Mouse (Mus musculus) limb, embryonic 15.5 days (tissue): ENCODE measurements around the gene Mamdc4. TPM values are rescaled to one million over a fixed set of nuclear protein-coding genes. Genes with fewer than 3 reads are reported as not detected.

Experiments used
- ATAC-seq: fragments of 200-750 bp; cut with Nextera tagmentation; 2 replicates; pipeline ENCODE4 v1.8.0; 2017; ENCODE audit warnings: low read depth, moderate TSS enrichment; ENCODE audit not compliant: insufficient number of reproducible peaks, low FRiP score, low TSS enrichment
- H3K27ac ChIP-seq: fragments of 300-500 bp; sonication (generic); 2 replicates; pipeline ENCODE4 v1.5.1; 2015; ENCODE audit warnings: moderate library complexity, mild to moderate bottlenecking, inconsistent platforms
- H3K27me3 ChIP-seq: fragments of 300-500 bp; sonication (generic); 2 replicates; pipeline ENCODE4 v1.6.1; 2015; ENCODE audit warnings: inconsistent platforms
- H3K36me3 ChIP-seq: fragments of 300-500 bp; sonication (generic); 2 replicates; pipeline ENCODE4 v1.6.1; 2015; ENCODE audit warnings: inconsistent platforms
- H3K4me1 ChIP-seq: fragments of 300-500 bp; sonication (generic); 2 replicates; pipeline ENCODE4 v1.6.1; 2015; ENCODE audit warnings: inconsistent platforms
- H3K4me2 ChIP-seq: fragments of 300-500 bp; sonication (generic); 2 replicates; pipeline ENCODE4 v1.6.1; 2015; ENCODE audit warnings: mild to moderate bottlenecking, inconsistent platforms
- H3K4me3 ChIP-seq: fragments of 300-500 bp; sonication (generic); 2 replicates; pipeline ENCODE4 v1.5.1; 2015; ENCODE audit warnings: mild to moderate bottlenecking, inconsistent platforms
- H3K9ac ChIP-seq: fragments of 300-500 bp; sonication (generic); 2 replicates; pipeline ENCODE4 v1.6.1; 2015; ENCODE audit warnings: inconsistent platforms
- H3K9me3 ChIP-seq: fragments of 300-500 bp; sonication (generic); 2 replicates; pipeline ENCODE4 v1.6.1; 2016; ENCODE audit warnings: inconsistent platforms
- WGBS: fragments of 180-500 bp; shearing (Covaris S2); methylation state at CpG from one replicate; pipeline ENCODE4 v1.1.7; 2015; 5-methylcytosine and 5-hydroxymethylcytosine counted together
- polyA plus RNA-seq: library from polyadenylated mRNA; unstranded; fragments of >200 nt; fragmentation: Nextera tagmentation; extraction: Ambion mirVana; gene quantifications from 2 replicates; pipeline ENCODE4 v1.2.1, GENCODE M21; 2015

The Mamdc4 gene
- polyA plus RNA-seq, 1 experiment from 2014 or later, result 0.81 TPM

- peak within 1 kb of the TSS; percentile 56 for H3K4me2 ChIP-seq
- peaks cover 35% of the 10 kb centered on the region for H3K36me3 ChIP-seq
- 0 out of 2 replicates have a peak within 1 kb of the TSS, but pooled peaks have one; percentile 11 for H3K27ac ChIP-seq
- H3K4me3 ChIP-seq, result peak within 1 kb of the TSS; percentile 34
- 6% methylated on average over 19 of the region's 19 CpGs for WGBS
- peaks cover 70% of the 10 kb centered on the region for H3K4me1 ChIP-seq
- H3K9ac ChIP-seq, result 0 out of 2 replicates have a peak within 1 kb of the TSS, but pooled peaks have one; percentile 10
- ATAC-seq, result peak; percentile 57; the same call in 1 of the 2 replicates
- H3K27me3 ChIP-seq, result peaks cover 49% of the 10 kb centered on the region
- no peaks in the 10 kb centered on the region for H3K9me3 ChIP-seq
Measured at GRCm38 (mm10) chr2:25581294-25581864, 6.7 kb upstream of the Mamdc4 start, which contains the start of gene Ajm1. Gene Ajm1, minus strand, starts transcription at chr2:25581757.

GRCm38 (mm10) chr2:25580621-25581101, 6.0 kb upstream of the Mamdc4 start:
- H3K27ac ChIP-seq, result no peak overlapping the region
- ATAC-seq, result no peak
- peak overlapping the region; percentile 34; the same call in 1 of the 2 replicates for H3K4me3 ChIP-seq
- 39% methylated on average over 6 of the region's 6 CpGs for WGBS
- no peaks in the 10 kb centered on the region for H3K9me3 ChIP-seq
- H3K9ac ChIP-seq, result no peak overlapping the region
- peaks cover 77% of the 10 kb centered on the region for H3K4me1 ChIP-seq
- H3K27me3 ChIP-seq, result peaks cover 52% of the 10 kb centered on the region
- peaks cover 29% of the 10 kb centered on the region for H3K36me3 ChIP-seq
- peak overlapping the region; percentile 56; the same call in 1 of the 2 replicates for H3K4me2 ChIP-seq

GRCm38 (mm10) chr2:25579737-25580460, 5.3 kb upstream of the Mamdc4 start:
- Histone ChIP-seq H3K27ac (no peak overlapping the region), H3K36me3 (peaks cover 21% of the 10 kb centered on the region), H3K9me3 (no peaks in the 10 kb centered on the region), H3K9ac (no peak overlapping the region), H3K4me1 (peaks cover 81% of the 10 kb centered on the region), H3K27me3 (peaks cover 52% of the 10 kb centered on the region), H3K4me2 (peak overlapping the region; percentile 48), H3K4me3 (peak overlapping the region; percentile 28)
- 7% methylated on average over 27 of the region's 27 CpGs for WGBS
- ATAC-seq, result no peak

- Histone ChIP-seq H3K4me3 (peak overlapping the region; percentile 28), H3K4me2 (peak overlapping the region; percentile 48), H3K4me1 (peaks cover 83% of the 10 kb centered on the region), H3K27ac (no peak overlapping the region), H3K27me3 (peaks cover 52% of the 10 kb centered on the region), H3K9me3 (no peaks in the 10 kb centered on the region), H3K36me3 (peaks cover 13% of the 10 kb centered on the region), H3K9ac (no peak overlapping the region)
- no peak for ATAC-seq
- 5% methylated on average over 77 of the region's 77 CpGs for WGBS
Measured at GRCm38 (mm10) chr2:25578796-25579736, 4.4 kb upstream of the Mamdc4 start.

GRCm38 (mm10) chr2:25577951-25578795, 3.5 kb upstream of the Mamdc4 start:
- WGBS, result 6% methylated on average over 75 of the region's 75 CpGs
- peak overlapping the region; percentile 48 for H3K4me2 ChIP-seq

GRCm38 (mm10) chr2:25576965-25577891, 2.6 kb upstream of the Mamdc4 start:
- Histone ChIP-seq H3K4me2 (peak overlapping the region; percentile 48), H3K9ac (no peak overlapping the region)

More at GRCm38 (mm10) chr2:25577951-25578795, 3.5 kb upstream of the Mamdc4 start:
- Histone ChIP-seq H3K36me3 (peaks cover 5% of the 10 kb centered on the region), H3K9ac (no peak overlapping the region), H3K27me3 (peaks cover 52% of the 10 kb centered on the region), H3K9me3 (no peaks in the 10 kb centered on the region), H3K27ac (no peak overlapping the region), H3K4me1 (peaks cover 87% of the 10 kb centered on the region), H3K4me3 (peak overlapping the region; percentile 28)
- ATAC-seq, result no peak

GRCm38 (mm10) chr2:25576028-25576850, 1.6 kb upstream of the Mamdc4 start:
- H3K27me3 ChIP-seq, result peaks cover 52% of the 10 kb centered on the region
- peak overlapping the region; percentile 60 for H3K4me3 ChIP-seq
- 72% methylated on average over 16 of the region's 16 CpGs for WGBS
- H3K36me3 ChIP-seq, result peaks cover 12% of the 10 kb centered on the region
- H3K9me3 ChIP-seq, result no peaks in the 10 kb centered on the region
- H3K4me2 ChIP-seq, result peak overlapping the region; percentile 91; the same call in 1 of the 2 replicates
- no peak overlapping the region for H3K9ac ChIP-seq
- ATAC-seq, result no peak
- no peak overlapping the region for H3K27ac ChIP-seq
- peaks cover 73% of the 10 kb centered on the region for H3K4me1 ChIP-seq

More at GRCm38 (mm10) chr2:25576965-25577891, 2.6 kb upstream of the Mamdc4 start:
- H3K27ac ChIP-seq, result no peak overlapping the region
- H3K4me3 ChIP-seq, result peak overlapping the region; percentile 28
- peaks cover 52% of the 10 kb centered on the region for H3K27me3 ChIP-seq
- no peaks in the 10 kb centered on the region for H3K9me3 ChIP-seq
- no peak for ATAC-seq
- H3K4me1 ChIP-seq, result peaks cover 82% of the 10 kb centered on the region
- 15% methylated on average over 92 of the region's 92 CpGs for WGBS
- 0 out of 2 replicates have a peak, but pooled peaks cover 5% of the 10 kb centered on the region for H3K36me3 ChIP-seq

GRCm38 (mm10) chr2:25575432-25576027, 885 bp upstream of the Mamdc4 start:
- peak overlapping the region; percentile 95 for H3K27ac ChIP-seq
- no peak for ATAC-seq
- H3K4me3 ChIP-seq, result peak overlapping the region; percentile 60
- peak overlapping the region; percentile 51 for H3K9ac ChIP-seq
- H3K9me3 ChIP-seq, result no peaks in the 10 kb centered on the region
- H3K27me3 ChIP-seq, result peaks cover 45% of the 10 kb centered on the region
- H3K36me3 ChIP-seq, result peaks cover 17% of the 10 kb centered on the region
- peak overlapping the region; percentile 91 for H3K4me2 ChIP-seq
- peaks cover 66% of the 10 kb centered on the region for H3K4me1 ChIP-seq
- WGBS, result 11% methylated on average over 21 of the region's 21 CpGs

- Histone ChIP-seq H3K9ac (peak overlapping the region; percentile 51), H3K27me3 (peaks cover 31% of the 10 kb centered on the region), H3K4me2 (peak overlapping the region; percentile 91), H3K4me3 (peak overlapping the region; percentile 60), H3K36me3 (peaks cover 27% of the 10 kb centered on the region), H3K9me3 (no peaks in the 10 kb centered on the region), H3K27ac (peak overlapping the region; percentile 95), H3K4me1 (peaks cover 52% of the 10 kb centered on the region)
- WGBS, result 15% methylated on average over 11 of the region's 11 CpGs
- ATAC-seq, result no peak
Measured at GRCm38 (mm10) chr2:25574136-25574535, 509 bp downstream of the Mamdc4 start.
